Mouse (Mus musculus): ENCODE results near the gene Zc3h4.

Gene Zc3h4

GRCm38 (mm10) chr7:16475764-16476599, 75.3 kb downstream of the Zc3h4 start:
- TF ChIP-seq GATA4 (IDR thresholded peaks at IDR 0.05; ENCODE audit: insufficient replicate concordance, low read length): no peak

DNA sequence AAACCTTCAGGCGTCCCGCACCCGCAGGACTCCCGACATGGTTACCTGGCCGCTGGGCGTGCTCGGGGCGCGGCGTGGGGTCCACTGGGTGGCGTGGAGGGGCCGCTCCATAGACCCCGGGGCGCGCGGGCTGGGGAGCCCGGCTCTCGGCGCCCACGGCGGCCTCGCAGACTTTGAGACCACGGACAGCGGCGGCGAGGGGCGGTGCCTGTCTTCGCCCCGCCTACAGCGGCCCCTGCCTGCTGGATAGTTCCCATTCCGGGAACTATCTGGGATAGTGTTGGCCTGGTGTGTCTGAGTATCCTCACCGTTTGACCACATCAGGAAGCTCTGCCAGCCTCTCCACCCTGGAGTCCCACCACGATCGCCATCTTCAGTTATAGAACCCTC, 75.9 kb downstream of the Zc3h4 start:
- no peak for TF ChIP-seq GATA4 (IDR thresholded peaks at IDR 0.05; ENCODE audit: insufficient replicate concordance, low read length)

- TF ChIP-seq GATA4 (IDR thresholded peaks at IDR 0.05; ENCODE audit: insufficient replicate concordance, low read length): no peak
Measured at GRCm38 (mm10) chr7:16477628-16478027, 76.9 kb downstream of the Zc3h4 start, which contains the start of gene Npas1. Gene Npas1, minus strand, starts transcription at chr7:16477728.

Measured in liver, adult (tissue).